Mouse (Mus musculus): ENCODE measurements around the gene Npy5r. TPM values are rescaled to one million over a fixed set of nuclear protein-coding genes. Genes with fewer than 3 reads are reported as not detected.

Npy5r gene
- polyA plus RNA-seq (2012; rRNA removed) = 1.8 and 2.0 TPM in 2 replicates

DNA sequence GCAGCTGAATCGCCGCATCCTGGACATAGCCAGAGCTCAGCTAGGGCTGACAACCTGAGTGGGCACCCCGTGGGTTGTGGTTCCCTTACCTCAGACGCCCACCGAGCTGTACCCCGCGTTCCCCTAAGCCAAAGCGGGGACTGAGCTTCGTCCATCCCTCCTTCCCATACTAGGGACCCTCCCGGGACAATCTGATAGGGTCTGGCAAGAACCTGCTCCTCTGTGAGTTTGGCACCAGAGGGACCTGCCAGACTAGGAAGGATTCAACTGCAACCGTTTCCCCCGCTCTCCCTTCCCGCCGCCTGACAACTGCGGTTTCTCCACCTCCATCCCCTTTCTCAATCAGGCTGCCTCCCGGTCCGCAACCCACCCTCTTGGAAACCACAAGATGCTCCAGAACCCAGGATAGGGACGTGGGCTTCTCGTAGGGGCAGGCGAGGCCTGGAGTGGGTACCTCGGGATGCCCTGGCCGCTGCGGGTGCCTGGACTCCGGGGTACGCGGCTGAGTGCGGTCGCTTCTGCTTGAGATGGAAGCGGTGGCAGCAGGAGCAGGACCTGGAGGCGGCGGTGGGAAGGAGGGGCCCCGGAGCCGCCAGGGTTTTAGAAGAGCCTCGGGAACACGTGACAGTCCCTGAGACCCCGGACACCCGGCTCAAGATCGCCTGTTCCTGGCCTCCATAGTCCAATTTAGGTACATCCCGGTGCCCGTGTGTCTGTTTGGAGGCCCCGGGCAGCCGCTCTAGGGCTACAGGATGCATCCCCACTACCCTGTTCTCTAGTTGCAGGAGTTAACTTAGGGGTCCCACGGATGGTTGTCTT, at the start of gene Npy5r:
TSS of gene Npy5r (minus strand) at position 618 of the 819 bp plus-strand sequence.
- TF ChIP-seq CTCF (IDR thresholded peaks at IDR 0.05; ENCODE audit: borderline replicate concordance, insufficient read depth, low read depth, low read length) (no peak), POLR2A (IDR thresholded peaks at IDR 0.05; ENCODE audit: borderline replicate concordance, insufficient read depth, low read length) (no peak)
- Histone ChIP-seq H3K27ac (ENCODE audit: insufficient read depth, low read length) (no peak within 1 kb of the TSS), H3K27me3 (ENCODE audit: control insufficient read depth, insufficient read depth, low read length) (no peaks in the 10 kb centered on the region; the same call in 1 of the 2 replicates), H3K4me3 (replicated peaks; ENCODE audit: insufficient read depth, low read depth, low read length) (peak within 1 kb of the TSS; percentile 46), H3K4me1 (ENCODE audit: control insufficient read depth, insufficient read depth, low read length) (no peaks in the 10 kb centered on the region; the same call in 1 of the 2 replicates)
- WGBS = 2% methylated on average over 43 of the region's 43 CpGs
- peak; percentile 8 to 24 for DNase-seq

DNA sequence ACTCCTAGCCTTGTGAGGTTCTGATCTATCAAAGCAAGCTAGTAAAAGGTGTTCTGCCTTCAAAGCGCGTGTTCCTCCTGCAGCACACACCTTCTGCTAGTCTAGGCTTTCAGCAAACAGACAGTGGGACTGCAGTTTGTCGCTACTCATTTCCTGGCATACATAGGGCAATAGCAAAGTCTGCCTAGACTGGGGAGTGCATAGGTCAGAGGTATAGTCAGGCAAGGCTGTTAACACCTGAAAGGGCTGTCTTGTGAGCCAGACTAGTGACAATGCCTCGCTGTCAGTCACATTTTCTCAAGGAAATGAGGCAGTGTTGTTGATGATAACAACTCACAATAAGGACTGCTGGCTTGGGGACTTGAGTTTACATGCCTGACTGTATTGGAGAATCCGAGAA, 44.0 kb upstream of the Npy5r start:
- no peak for TF ChIP-seq POLR2A (IDR thresholded peaks at IDR 0.05; ENCODE audit: borderline replicate concordance, insufficient read depth, low read length)
- TF ChIP-seq CTCF (IDR thresholded peaks at IDR 0.05; ENCODE audit: borderline replicate concordance, insufficient read depth, low read depth, low read length) = no peak
- no peaks in the 10 kb centered on the region for H3K27me3 ChIP-seq (ENCODE audit: control insufficient read depth, insufficient read depth, low read length)
- 54% methylated on average over 5 of the region's 5 CpGs for WGBS

DNA sequence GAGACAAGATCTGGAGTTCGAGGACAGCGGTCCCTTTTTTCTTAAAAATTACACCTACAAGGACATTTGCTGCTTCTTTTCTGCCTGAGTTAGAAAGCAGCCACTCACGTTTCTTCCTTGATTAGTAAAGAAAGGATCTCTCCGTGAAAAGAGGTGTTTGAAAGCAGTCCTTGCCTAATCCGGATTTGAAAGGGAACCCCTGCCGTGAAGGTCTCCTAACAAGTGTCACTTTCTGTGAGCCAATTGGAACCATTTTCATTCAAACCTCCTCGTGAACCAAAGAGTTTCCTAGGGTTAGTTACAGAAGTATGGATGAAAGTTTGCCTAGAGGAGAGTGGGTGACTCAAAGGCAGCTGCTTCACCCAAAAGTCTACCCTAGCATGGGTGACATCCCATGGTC, 41.5 kb upstream of the Npy5r start:
- Histone ChIP-seq H3K4me1 (ENCODE audit: control insufficient read depth, insufficient read depth, low read length) (no peaks in the 10 kb centered on the region), H3K27me3 (ENCODE audit: control insufficient read depth, insufficient read depth, low read length) (no peaks in the 10 kb centered on the region), H3K4me3 (replicated peaks; ENCODE audit: insufficient read depth, low read depth, low read length) (no peak overlapping the region), H3K27ac (ENCODE audit: insufficient read depth, low read length) (no peak overlapping the region)
- WGBS = 21% methylated on average over 7 of the region's 7 CpGs
- TF ChIP-seq CTCF (IDR thresholded peaks at IDR 0.05; ENCODE audit: borderline replicate concordance, insufficient read depth, low read depth, low read length) = no peak
- TF ChIP-seq POLR2A (IDR thresholded peaks at IDR 0.05; ENCODE audit: borderline replicate concordance, insufficient read depth, low read length) = no peak
- DNase-seq = no peak

More for the DNA sequence above, 44.0 kb upstream of the Npy5r start:
- no peak for DNase-seq
- H3K4me1 ChIP-seq (ENCODE audit: control insufficient read depth, insufficient read depth, low read length) = no peaks in the 10 kb centered on the region
- no peak overlapping the region for H3K4me3 ChIP-seq (replicated peaks; ENCODE audit: insufficient read depth, low read depth, low read length)
- H3K27ac ChIP-seq (ENCODE audit: insufficient read depth, low read length) = no peak overlapping the region

DNA sequence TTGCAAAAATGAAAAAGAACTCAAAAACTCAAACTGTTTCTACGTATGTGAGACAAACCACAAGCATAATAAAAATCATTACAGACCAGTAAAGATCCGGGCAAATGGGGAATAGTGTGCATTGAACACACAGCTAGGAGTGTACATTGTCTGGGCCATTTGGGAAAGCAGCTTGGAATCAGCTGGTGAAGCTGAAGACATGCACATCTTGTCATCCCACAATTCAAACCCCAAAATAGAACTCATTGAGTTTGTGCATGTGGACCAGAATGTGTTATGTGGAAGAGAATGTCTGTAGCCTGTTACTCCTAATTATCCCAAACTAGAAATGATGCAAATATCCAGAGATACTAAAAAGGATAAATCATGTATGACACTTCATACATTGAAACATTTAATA, 34.9 kb upstream of the Npy5r start:
- 87% methylated on average over 2 of the region's 2 CpGs for WGBS
- H3K4me3 ChIP-seq (replicated peaks; ENCODE audit: insufficient read depth, low read depth, low read length) = no peak overlapping the region
- no peak overlapping the region for H3K27ac ChIP-seq (ENCODE audit: insufficient read depth, low read length)
- TF ChIP-seq POLR2A (IDR thresholded peaks at IDR 0.05; ENCODE audit: borderline replicate concordance, insufficient read depth, low read length) (no peak), CTCF (IDR thresholded peaks at IDR 0.05; ENCODE audit: borderline replicate concordance, insufficient read depth, low read depth, low read length) (no peak)
- DNase-seq = no peak
- H3K27me3 ChIP-seq (ENCODE audit: control insufficient read depth, insufficient read depth, low read length) = no peaks in the 10 kb centered on the region
- H3K4me1 ChIP-seq (ENCODE audit: control insufficient read depth, insufficient read depth, low read length) = no peaks in the 10 kb centered on the region

DNA sequence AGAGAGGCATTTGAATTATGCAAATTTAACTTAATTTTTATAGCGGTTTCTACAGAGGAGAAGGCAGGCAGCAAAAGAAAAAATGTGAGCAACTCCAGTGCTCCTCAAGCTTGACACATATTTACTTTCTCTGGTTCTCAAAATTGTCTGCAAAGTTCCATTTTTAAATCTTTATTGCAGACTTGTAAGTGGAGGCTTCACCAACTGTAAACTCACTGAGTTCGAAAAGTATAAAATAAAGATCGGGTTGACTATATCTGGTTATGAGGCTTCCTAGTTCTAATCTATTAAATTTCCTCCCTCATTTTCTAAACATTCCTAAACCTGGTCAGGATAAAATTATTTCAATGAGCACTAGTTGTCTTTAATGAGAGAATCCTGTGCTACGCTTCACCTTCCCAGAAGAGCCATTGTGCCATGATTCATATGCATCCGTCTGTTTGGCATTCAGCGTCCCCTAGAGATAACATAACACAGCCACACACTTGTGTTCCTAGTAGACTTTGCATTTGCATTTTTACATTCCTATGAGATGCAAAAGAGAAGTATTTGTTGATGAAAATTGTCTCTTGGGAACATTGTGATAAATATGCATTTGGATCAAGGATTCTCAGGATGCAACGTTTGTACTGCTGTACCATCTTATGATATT, 26.5 kb upstream of the Npy5r start:
- no peak overlapping the region for H3K27ac ChIP-seq (ENCODE audit: insufficient read depth, low read length)
- H3K27me3 ChIP-seq (ENCODE audit: control insufficient read depth, insufficient read depth, low read length) = no peaks in the 10 kb centered on the region
- TF ChIP-seq POLR2A (IDR thresholded peaks at IDR 0.05; ENCODE audit: borderline replicate concordance, insufficient read depth, low read length) (no peak), CTCF (IDR thresholded peaks at IDR 0.05; ENCODE audit: borderline replicate concordance, insufficient read depth, low read depth, low read length) (no peak)
- no peak overlapping the region for H3K4me3 ChIP-seq (replicated peaks; ENCODE audit: insufficient read depth, low read depth, low read length)
- DNase-seq = no peak
- WGBS = 90% methylated on average over 7 of the region's 7 CpGs
- no peaks in the 10 kb centered on the region for H3K4me1 ChIP-seq (ENCODE audit: control insufficient read depth, insufficient read depth, low read length)

DNA sequence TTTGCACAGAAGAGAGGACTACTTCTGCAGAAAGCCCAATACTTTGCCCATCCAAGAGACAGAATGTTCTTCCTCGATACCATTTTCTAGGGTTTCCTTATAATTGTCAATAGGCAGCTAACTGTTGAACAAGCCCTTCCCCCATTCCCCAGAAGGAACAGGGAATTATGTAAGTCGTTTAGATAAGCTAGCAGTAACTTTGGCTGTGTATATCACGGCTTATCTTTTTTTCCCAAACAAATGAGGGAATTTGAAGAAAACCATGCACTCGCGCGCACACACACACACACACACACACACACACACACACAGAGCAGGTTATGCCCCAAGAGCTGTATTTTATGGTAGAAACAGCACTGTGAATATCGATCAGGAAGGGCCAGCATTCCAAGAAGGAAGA, 10.9 kb upstream of the Npy5r start:
- no peaks in the 10 kb centered on the region for H3K4me1 ChIP-seq (ENCODE audit: control insufficient read depth, insufficient read depth, low read length)
- H3K27ac ChIP-seq (ENCODE audit: insufficient read depth, low read length) = no peak overlapping the region
- 79% methylated on average over 7 of the region's 7 CpGs for WGBS
- no peak for DNase-seq
- TF ChIP-seq POLR2A (IDR thresholded peaks at IDR 0.05; ENCODE audit: borderline replicate concordance, insufficient read depth, low read length) (no peak), CTCF (IDR thresholded peaks at IDR 0.05; ENCODE audit: borderline replicate concordance, insufficient read depth, low read depth, low read length) (no peak)
- H3K27me3 ChIP-seq (ENCODE audit: control insufficient read depth, insufficient read depth, low read length) = no peaks in the 10 kb centered on the region; the same call in 1 of the 2 replicates
- H3K4me3 ChIP-seq (replicated peaks; ENCODE audit: insufficient read depth, low read depth, low read length) = no peak overlapping the region

DNA sequence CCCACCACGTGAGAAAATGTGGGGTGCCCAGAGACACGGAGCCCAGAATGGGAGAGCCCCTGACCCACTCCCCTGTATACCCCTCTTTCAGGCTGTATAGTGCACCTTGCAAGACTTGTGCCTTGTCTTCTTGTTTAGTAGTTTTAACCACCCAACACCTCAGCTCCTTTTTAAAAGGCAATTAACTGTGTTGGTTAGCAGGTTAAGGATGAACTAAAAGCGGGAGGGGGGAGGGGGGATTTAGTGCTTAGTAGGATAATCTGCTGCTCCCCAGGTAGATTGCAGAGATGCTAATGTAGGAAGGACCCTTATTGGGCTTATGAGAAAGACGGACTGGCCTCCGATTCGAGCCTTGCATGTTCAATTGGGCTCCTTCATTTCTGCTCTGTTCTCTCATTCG, 10.1 kb upstream of the Npy5r start:
- no peak for DNase-seq
- TF ChIP-seq POLR2A (IDR thresholded peaks at IDR 0.05; ENCODE audit: borderline replicate concordance, insufficient read depth, low read length) (no peak), CTCF (IDR thresholded peaks at IDR 0.05; ENCODE audit: borderline replicate concordance, insufficient read depth, low read depth, low read length) (no peak)
- Histone ChIP-seq H3K4me1 (ENCODE audit: control insufficient read depth, insufficient read depth, low read length) (no peaks in the 10 kb centered on the region), H3K4me3 (replicated peaks; ENCODE audit: insufficient read depth, low read depth, low read length) (no peak overlapping the region), H3K27ac (ENCODE audit: insufficient read depth, low read length) (no peak overlapping the region), H3K27me3 (ENCODE audit: control insufficient read depth, insufficient read depth, low read length) (no peaks in the 10 kb centered on the region; the same call in 1 of the 2 replicates)
- WGBS = 5% methylated on average over 7 of the region's 7 CpGs
